Mouse (Mus musculus): ENCODE measurements around the gene Olfr635. TPM values are rescaled to one million over a fixed set of nuclear protein-coding genes. Genes with fewer than 3 reads are reported as not detected.

The Olfr635 gene
- under 0.01 TPM in 2 replicates for polyA plus RNA-seq (2012; rRNA removed)

GRCm38 (mm10) chr7:103970852-103971251, at the start of gene Olfr635:
TSS of gene Olfr635 (plus strand) at chr7:103971152.

GRCm38 (mm10) chr7:103928525-103928924, 42.4 kb upstream of the Olfr635 start, which contains the start of gene Olfr631:
TSS of gene Olfr631 (plus strand) at chr7:103928825.

GRCm38 (mm10) chr7:103934264-103934663, 36.7 kb upstream of the Olfr635 start, which contains the start of gene Olfr632:
TSS of gene Olfr632 (plus strand) at chr7:103934347.

GRCm38 (mm10) chr7:103944137-103944536, 26.8 kb upstream of the Olfr635 start, which contains the start of gene Olfr633:
TSS of gene Olfr633 (plus strand) at chr7:103944437.

GRCm38 (mm10) chr7:103998446-103998845, 27.5 kb downstream of the Olfr635 start, which contains the start of gene Olfr638:
TSS of gene Olfr638 (plus strand) at chr7:103998746.

GRCm38 (mm10) chr7:104017203-104017602, 46.3 kb downstream of the Olfr635 start, which contains the start of gene Olfr639:
TSS of gene Olfr639 (minus strand) at chr7:104017303.

GRCm38 (mm10) chr7:104025473-104025872, 54.5 kb downstream of the Olfr635 start, which contains the start of gene Olfr640:
TSS of gene Olfr640 (minus strand) at chr7:104025573.

GRCm38 (mm10) chr7:104035145-104035544, 64.2 kb downstream of the Olfr635 start, which contains the start of gene Olfr641:
TSS of gene Olfr641 (plus strand) at chr7:104035445.

Other genes with a start within 250 kb of the Olfr635 start
- gene Olfr628, start 240.8 kb upstream of the Olfr635 start, polyA plus RNA-seq (2012; rRNA removed), result not detected in 2 replicates
- 0.06 and 0.08 TPM in 2 replicates for gene Olfr629, start 226.2 kb upstream of the Olfr635 start, polyA plus RNA-seq (2012; rRNA removed)
- gene Olfr630, start 213.8 kb upstream of the Olfr635 start, polyA plus RNA-seq (2012; rRNA removed), result 0.03 TPM in 2 replicates
- gene Olfr69, start 199.6 kb upstream of the Olfr635 start, polyA plus RNA-seq (2012; rRNA removed), result 0.01 TPM in 1 of 2 replicates, not detected in the other
- 0.06 and 0.08 TPM in 2 replicates for gene Olfr68, start 191.5 kb upstream of the Olfr635 start, polyA plus RNA-seq (2012; rRNA removed)
- 0.01 and 0.02 TPM in 2 replicates for gene Olfr67, start 179.3 kb upstream of the Olfr635 start, polyA plus RNA-seq (2012; rRNA removed)
- 72,714 and 77,546 TPM in 2 replicates for gene Hbb-bt, start 157.2 kb upstream of the Olfr635 start, polyA plus RNA-seq (2012; rRNA removed)
- 210,584 and 218,066 TPM in 2 replicates for gene Hbb-bs, start 143.1 kb upstream of the Olfr635 start, polyA plus RNA-seq (2012; rRNA removed)
- gene Hbb-bh2, start 130.6 kb upstream of the Olfr635 start, polyA plus RNA-seq (2012; rRNA removed), result 0.17 and 0.27 TPM in 2 replicates
- gene Hbb-bh1, start 128.0 kb upstream of the Olfr635 start, polyA plus RNA-seq (2012; rRNA removed), result 208 and 218 TPM in 2 replicates
- 398 and 559 TPM in 2 replicates for gene Hbb-y, start 117.9 kb upstream of the Olfr635 start, polyA plus RNA-seq (2012; rRNA removed)
- gene Olfr66, start 84.9 kb upstream of the Olfr635 start, polyA plus RNA-seq (2012; rRNA removed), result 0.01 and 0.05 TPM in 2 replicates
- not detected in 2 replicates for gene Olfr64, start 76.7 kb upstream of the Olfr635 start, polyA plus RNA-seq (2012; rRNA removed)
- not detected in 2 replicates for gene Olfr65, start 67.7 kb upstream of the Olfr635 start, polyA plus RNA-seq (2012; rRNA removed)
- gene Olfr631, start 42.3 kb upstream of the Olfr635 start, polyA plus RNA-seq (2012; rRNA removed), result 0.45 and 0.77 TPM in 2 replicates
- 1.6 and 1.8 TPM in 2 replicates for gene Olfr632, start 36.8 kb upstream of the Olfr635 start, polyA plus RNA-seq (2012; rRNA removed)
- 0.02 and 0.09 TPM in 2 replicates for gene Olfr633, start 26.7 kb upstream of the Olfr635 start, polyA plus RNA-seq (2012; rRNA removed)
- 0.05 TPM in 2 replicates for gene Olfr638, start 27.6 kb downstream of the Olfr635 start, polyA plus RNA-seq (2012; rRNA removed)
- not detected in 2 replicates for gene Olfr639, start 46.2 kb downstream of the Olfr635 start, polyA plus RNA-seq (2012; rRNA removed)
- not detected in 2 replicates for gene Olfr640, start 54.4 kb downstream of the Olfr635 start, polyA plus RNA-seq (2012; rRNA removed)
- not detected in 2 replicates for gene Olfr641, start 64.3 kb downstream of the Olfr635 start, polyA plus RNA-seq (2012; rRNA removed)
- gene Olfr642, start 81.5 kb downstream of the Olfr635 start, polyA plus RNA-seq (2012; rRNA removed), result not detected in 2 replicates
- gene 4930516K23Rik, start 90.3 kb downstream of the Olfr635 start, polyA plus RNA-seq (2012; rRNA removed), result not detected in 2 replicates
- not detected in 2 replicates for gene Olfr644, start 100.7 kb downstream of the Olfr635 start, polyA plus RNA-seq (2012; rRNA removed)
- not detected in 2 replicates for gene Olfr645, start 114.3 kb downstream of the Olfr635 start, polyA plus RNA-seq (2012; rRNA removed)
- gene Olfr646, start 133.7 kb downstream of the Olfr635 start, polyA plus RNA-seq (2012; rRNA removed), result not detected in 2 replicates
- gene Ubqln5, start 158.7 kb downstream of the Olfr635 start, polyA plus RNA-seq (2012; rRNA removed), result not detected in 2 replicates
- gene Olfr643, start 166.3 kb downstream of the Olfr635 start, polyA plus RNA-seq (2012; rRNA removed), result not detected in 2 replicates
- gene Ubqln3, start 172.1 kb downstream of the Olfr635 start, polyA plus RNA-seq (2012; rRNA removed), result not detected in 2 replicates
- gene Ubqlnl, start 179.4 kb downstream of the Olfr635 start, polyA plus RNA-seq (2012; rRNA removed), result not detected in 2 replicates
- gene Olfm5, start 193.7 kb downstream of the Olfr635 start, polyA plus RNA-seq (2012; rRNA removed), result 0.01 TPM in 1 of 2 replicates, not detected in the other
- gene Olfr648, start 212.2 kb downstream of the Olfr635 start, polyA plus RNA-seq (2012; rRNA removed), result 0.03 and 0.06 TPM in 2 replicates
- gene Olfr649, start 224.8 kb downstream of the Olfr635 start, polyA plus RNA-seq (2012; rRNA removed), result not detected in 2 replicates
- 0.59 and 0.62 TPM in 2 replicates for gene Trim6, start 247.6 kb downstream of the Olfr635 start, polyA plus RNA-seq (2012; rRNA removed)

Measured in liver, embryonic 14 days (tissue).